ENCODE assay signal across 9 mouse cellular contexts in the genomic region with DNA sequence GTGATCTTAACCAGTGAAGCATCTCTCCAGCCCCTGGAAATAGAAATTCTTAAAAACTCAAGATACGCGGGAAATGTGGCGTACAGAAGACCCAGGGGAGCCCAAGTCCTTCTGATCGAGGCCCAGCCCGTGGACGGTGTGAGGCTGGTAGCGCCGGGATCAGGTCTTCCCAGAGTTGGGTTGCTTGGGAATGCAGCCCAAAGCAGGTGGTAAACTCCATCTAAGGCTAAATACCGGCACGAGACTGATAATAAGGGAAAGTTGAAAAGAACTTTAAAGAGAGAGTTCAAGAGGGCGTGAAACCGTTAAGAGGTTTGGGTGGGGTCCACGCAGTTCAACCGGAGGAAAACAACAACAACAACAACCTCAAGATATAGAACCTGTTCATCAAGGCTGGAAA. TPM values are rescaled to one million over a fixed set of nuclear protein-coding genes. Genes with fewer than 3 reads are reported as not detected.
DNase-seq lines count a peak whose midpoint lies in the region; ATAC-seq lines count a peak whose summit lies in the region.
"Had no signal": no experiment of that assay in that cellular context is flagged by ENCODE, and none has a peak within 500 bp of the region (broad histone marks: within the 10 kb centered on the region; RNA-seq: fewer than 3 reads in every experiment).

No protein-coding gene starts in this region.

- no peak overlapping the region for H3K9ac ChIP-seq in forebrain, embryonic 12.5 days
- H3K9ac ChIP-seq in midbrain, embryonic 16.5 days (ENCODE audit: low read depth, low read length), result no peak overlapping the region
- H3K9ac ChIP-seq in intestine, embryonic 15.5 days, result no peak overlapping the region
- H3K9ac ChIP-seq: lung, embryonic 15.5 days had no signal

- no peak overlapping the region for H3K27ac ChIP-seq in forebrain, embryonic 10.5 days
- no peak overlapping the region for H3K27ac ChIP-seq in forebrain, embryonic 12.5 days
- H3K27ac ChIP-seq in midbrain, embryonic 10.5 days (replicated peaks), result no peak overlapping the region
- no peak overlapping the region for H3K27ac ChIP-seq in midbrain, embryonic 16.5 days (ENCODE audit: low read length)
- no peak overlapping the region for H3K27ac ChIP-seq in intestine, embryonic 15.5 days
- H3K27ac ChIP-seq: lung, embryonic 15.5 days had no signal

- no peak for ATAC-seq in forebrain, embryonic 12.5 days (ENCODE audit: low FRiP score)
- ATAC-seq in midbrain, embryonic 16.5 days, result no peak
- peak; percentile 77 for ATAC-seq in intestine, embryonic 15.5 days
- peak; percentile 66 for ATAC-seq in neutrophil, adult 5-6 weeks (ENCODE audit: extremely low read depth, insufficient number of reproducible peaks, low FRiP score, poor library complexity, severe bottlenecking)

- peak; percentile 28 for DNase-seq in forebrain, embryonic 10.5 days (ENCODE audit: extremely low spot score, low spot score)
- peak; percentile 39 for DNase-seq in midbrain, embryonic 10.5 days (ENCODE audit: low spot score)
- DNase-seq in adipocyte (ENCODE audit: low spot score), result peak; percentile 67
- DNase-seq in ovary, adult 18-20 months (ENCODE audit: low spot score), result no peak

- H3K9me3 ChIP-seq in forebrain, embryonic 10.5 days, result no peaks in the 10 kb centered on the region
- no peaks in the 10 kb centered on the region for H3K9me3 ChIP-seq in forebrain, embryonic 12.5 days
- no peaks in the 10 kb centered on the region for H3K9me3 ChIP-seq in midbrain, embryonic 10.5 days (replicated peaks)
- H3K9me3 ChIP-seq in midbrain, embryonic 16.5 days (replicated peaks; ENCODE audit: control insufficient read depth, low read length, poor library complexity, severe bottlenecking), result no peaks in the 10 kb centered on the region
- H3K9me3 ChIP-seq in intestine, embryonic 15.5 days, result no peaks in the 10 kb centered on the region
- H3K9me3 ChIP-seq: lung, embryonic 15.5 days had no signal

- 92% methylated on average over 14 of the region's 14 CpGs for WGBS in forebrain, embryonic 10.5 days
- WGBS in forebrain, embryonic 12.5 days, result 91% methylated on average over 14 of the region's 14 CpGs
- 92% methylated on average over 14 of the region's 14 CpGs for WGBS in midbrain, embryonic 10.5 days
- 93% methylated on average over 14 of the region's 14 CpGs for WGBS in midbrain, embryonic 16.5 days
- WGBS in intestine, embryonic 15.5 days, result 91% methylated on average over 14 of the region's 14 CpGs

- H3K4me1 ChIP-seq in forebrain, embryonic 10.5 days, result no peaks in the 10 kb centered on the region
- no peaks in the 10 kb centered on the region for H3K4me1 ChIP-seq in forebrain, embryonic 12.5 days
- H3K4me1 ChIP-seq in midbrain, embryonic 10.5 days, result no peaks in the 10 kb centered on the region
- no peaks in the 10 kb centered on the region for H3K4me1 ChIP-seq in midbrain, embryonic 16.5 days (ENCODE audit: control insufficient read depth, insufficient read depth, low read length)
- H3K4me1 ChIP-seq in intestine, embryonic 15.5 days (replicated peaks), result no peaks in the 10 kb centered on the region
- H3K4me1 ChIP-seq: lung, embryonic 15.5 days had no signal

- H3K36me3 ChIP-seq in forebrain, embryonic 10.5 days (replicated peaks), result no peaks in the 10 kb centered on the region
- H3K36me3 ChIP-seq in forebrain, embryonic 12.5 days (replicated peaks), result no peaks in the 10 kb centered on the region
- no peaks in the 10 kb centered on the region for H3K36me3 ChIP-seq in midbrain, embryonic 10.5 days
- no peaks in the 10 kb centered on the region for H3K36me3 ChIP-seq in midbrain, embryonic 16.5 days (ENCODE audit: control insufficient read depth, insufficient read depth, low read length)
- no peaks in the 10 kb centered on the region for H3K36me3 ChIP-seq in intestine, embryonic 15.5 days
- H3K36me3 ChIP-seq: lung, embryonic 15.5 days had no signal

- H3K27me3 ChIP-seq in forebrain, embryonic 10.5 days (ENCODE audit: poor library complexity, severe bottlenecking), result no peaks in the 10 kb centered on the region
- no peaks in the 10 kb centered on the region for H3K27me3 ChIP-seq in forebrain, embryonic 12.5 days
- H3K27me3 ChIP-seq in midbrain, embryonic 10.5 days (ENCODE audit: low read depth, poor library complexity, severe bottlenecking), result no peaks in the 10 kb centered on the region
- H3K27me3 ChIP-seq in midbrain, embryonic 16.5 days (ENCODE audit: control insufficient read depth, insufficient read depth, low read depth, low read length), result no peaks in the 10 kb centered on the region
- no peaks in the 10 kb centered on the region for H3K27me3 ChIP-seq in intestine, embryonic 15.5 days (replicated peaks)
- H3K27me3 ChIP-seq: lung, embryonic 15.5 days had no signal

- H3K4me2 ChIP-seq in forebrain, embryonic 12.5 days, result no peak overlapping the region
- H3K4me2 ChIP-seq in midbrain, embryonic 16.5 days (ENCODE audit: low read length), result no peak overlapping the region
- H3K4me2 ChIP-seq in intestine, embryonic 15.5 days (replicated peaks), result no peak overlapping the region
- H3K4me2 ChIP-seq: lung, embryonic 15.5 days had no signal

- H3K4me3 ChIP-seq in forebrain, embryonic 10.5 days, result no peak overlapping the region
- H3K4me3 ChIP-seq in forebrain, embryonic 12.5 days (replicated peaks), result no peak overlapping the region
- H3K4me3 ChIP-seq in midbrain, embryonic 10.5 days, result no peak overlapping the region
- H3K4me3 ChIP-seq in midbrain, embryonic 16.5 days (ENCODE audit: low read depth, low read length), result no peak overlapping the region
- no peak overlapping the region for H3K4me3 ChIP-seq in intestine, embryonic 15.5 days (replicated peaks)
- H3K4me3 ChIP-seq: lung, embryonic 15.5 days had no signal

RNA-seq across cellular contexts. Expression of gene Avpr1b, which starts 25.3 kb away (rescaled TPM):
- polyA plus RNA-seq in forebrain, embryonic 10.5 days (2016; fragmentation: Nextera tagmentation; extraction: Ambion mirVana), result not detected in 2 replicates
- polyA plus RNA-seq in forebrain, embryonic 12.5 days (2016; fragmentation: Nextera tagmentation; extraction: Ambion mirVana), result not detected in 2 replicates
- polyA plus RNA-seq in midbrain, embryonic 10.5 days (2016; fragmentation: Nextera tagmentation; extraction: Ambion mirVana), result 0.04 TPM in 1 of 2 replicates, not detected in the other
- polyA plus RNA-seq in midbrain, embryonic 16.5 days (2015; fragmentation: Nextera tagmentation; extraction: Ambion mirVana), result not detected in 2 replicates
- not detected in 2 replicates for polyA plus RNA-seq in intestine, embryonic 15.5 days (2015; fragmentation: Nextera tagmentation; extraction: Ambion mirVana)
- total RNA-seq in neutrophil, adult 5-6 weeks (2017), result not detected in 2 replicates
- polyA plus RNA-seq: lung, embryonic 15.5 days had no signal

RNA-seq across cellular contexts. Expression of gene Fam72a, which starts 46.0 kb away (rescaled TPM):
- 5.3 and 5.7 TPM in 2 replicates for polyA plus RNA-seq in forebrain, embryonic 10.5 days (2016; fragmentation: Nextera tagmentation; extraction: Ambion mirVana)
- 5.3 and 5.5 TPM in 2 replicates for polyA plus RNA-seq in forebrain, embryonic 12.5 days (2016; fragmentation: Nextera tagmentation; extraction: Ambion mirVana)
- polyA plus RNA-seq in midbrain, embryonic 10.5 days (2016; fragmentation: Nextera tagmentation; extraction: Ambion mirVana), result 4.4 and 5.7 TPM in 2 replicates
- 0.77 and 1.1 TPM in 2 replicates for polyA plus RNA-seq in midbrain, embryonic 16.5 days (2015; fragmentation: Nextera tagmentation; extraction: Ambion mirVana)
- 2.2 and 2.8 TPM in 2 replicates for polyA plus RNA-seq in intestine, embryonic 15.5 days (2015; fragmentation: Nextera tagmentation; extraction: Ambion mirVana)
- 0.35 TPM in 1 of 2 replicates, not detected in the other for total RNA-seq in neutrophil, adult 5-6 weeks (2017)

RNA-seq across cellular contexts. Expression of gene Srgap2, which starts 46.6 kb away (rescaled TPM):
- polyA plus RNA-seq in forebrain, embryonic 10.5 days (2016; fragmentation: Nextera tagmentation; extraction: Ambion mirVana), result 19.1 and 21.2 TPM in 2 replicates
- 17.1 and 22.9 TPM in 2 replicates for polyA plus RNA-seq in forebrain, embryonic 12.5 days (2016; fragmentation: Nextera tagmentation; extraction: Ambion mirVana)
- 16.9 and 18.7 TPM in 2 replicates for polyA plus RNA-seq in midbrain, embryonic 10.5 days (2016; fragmentation: Nextera tagmentation; extraction: Ambion mirVana)
- polyA plus RNA-seq in midbrain, embryonic 16.5 days (2015; fragmentation: Nextera tagmentation; extraction: Ambion mirVana), result 26.5 and 31.7 TPM in 2 replicates
- polyA plus RNA-seq in intestine, embryonic 15.5 days (2015; fragmentation: Nextera tagmentation; extraction: Ambion mirVana), result 7.9 and 8.3 TPM in 2 replicates
- 15.3 and 19.4 TPM in 2 replicates for total RNA-seq in neutrophil, adult 5-6 weeks (2017)

Comparison
In these comparisons a context has a peak if more than half of its experiments do, and no peak if none do; other contexts are left out.
1. ATAC-seq: peak in intestine, embryonic 15.5 days (single experiment) and neutrophil, adult 5-6 weeks (single experiment); none in forebrain, embryonic 12.5 days (single experiment) and midbrain, embryonic 16.5 days (single experiment).